Mouse (Mus musculus) erythroblast, embryonic 14.5 days (primary cell): ENCODE results near the gene Troap.

ENCODE experiments used
- GATA1 ChIP-seq: IDR thresholded peaks from 2 replicates; pipeline ENCODE4 v1.6.1; 2012; ENCODE audit warnings: low read length, inconsistent platforms, mixed read lengths
- TAL1 ChIP-seq: IDR thresholded peaks from 3 replicates; pipeline ENCODE4 v1.6.1; 2012; ENCODE audit warnings: low read length, inconsistent platforms, mixed read lengths

DNA sequence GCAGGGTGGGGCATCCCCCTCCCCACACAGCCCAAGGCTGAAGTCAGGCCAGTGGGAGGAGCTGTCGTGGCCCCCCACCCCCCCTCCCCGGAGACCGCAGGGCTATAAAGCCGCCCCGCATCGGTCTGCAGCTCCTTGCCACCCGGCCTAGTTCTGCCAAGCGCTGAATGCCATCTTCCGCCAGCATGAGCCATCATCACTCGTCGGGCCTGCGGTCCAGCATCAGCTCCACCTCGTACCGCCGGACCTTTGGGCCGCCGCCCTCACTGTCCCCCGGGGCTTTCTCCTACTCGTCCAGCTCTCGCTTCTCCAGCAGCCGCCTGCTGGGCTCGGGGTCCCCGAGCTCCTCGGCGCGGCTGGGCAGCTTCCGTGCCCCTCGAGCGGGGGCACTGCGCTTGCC is 19.3 kb upstream of the Troap start, which contains the start of gene Prph:
- TF ChIP-seq GATA1 (no peak), TAL1 (no peak)
